In the genomic region with DNA sequence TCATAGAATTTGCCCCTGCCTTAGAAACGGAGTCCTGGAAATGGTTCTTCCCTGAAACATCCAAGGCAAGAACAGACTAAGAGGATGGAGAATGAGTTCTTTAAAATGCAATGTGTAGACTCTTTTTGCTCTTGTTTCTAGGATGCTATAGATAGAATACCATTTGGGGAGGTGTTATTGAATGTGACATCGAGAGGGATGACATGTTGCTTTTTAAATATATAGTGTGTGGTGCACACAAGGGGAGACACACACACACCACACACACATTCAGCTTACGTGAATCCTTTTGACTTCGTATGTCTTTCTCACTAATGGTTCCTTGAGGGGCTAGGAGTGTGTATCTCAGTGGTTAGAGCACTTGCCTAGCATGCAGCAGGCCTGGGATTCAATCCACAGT, we compare ENCODE assay signal across 47 mouse cellular contexts. TPM values are rescaled to one million over a fixed set of nuclear protein-coding genes. Genes with fewer than 3 reads are reported as not detected.
"Had no signal": no experiment of that assay in that cellular context is flagged by ENCODE, and none has a peak within 500 bp of the region (broad histone marks: within the 10 kb centered on the region; RNA-seq: fewer than 3 reads in every experiment).

No protein-coding gene starts in this region.

- H3K36me3 ChIP-seq: limb, embryonic 10.5 days; limb, embryonic 13.5 days; limb, embryonic 15.5 days; liver, embryonic 12.5 days; liver, embryonic 13.5 days; liver, embryonic 15.5 days; lung, embryonic 15.5 days; midbrain, embryonic 10.5 days; midbrain, embryonic 12.5 days; midbrain, embryonic 13.5 days; midbrain, embryonic 15.5 days; neural tube, embryonic 12.5 days had no signal

- ATAC-seq: liver, embryonic 12.5 days; liver, postnatal 0 days; lung, postnatal 0 days; midbrain, embryonic 13.5 days; midbrain, embryonic 15.5 days; midbrain, embryonic 16.5 days had no signal

- H3K27ac ChIP-seq: limb, embryonic 10.5 days; limb, embryonic 12.5 days; limb, embryonic 13.5 days; limb, embryonic 15.5 days; liver, embryonic 12.5 days; liver, embryonic 13.5 days; liver, embryonic 14.5 days; liver, embryonic 15.5 days; lung, embryonic 15.5 days; macrophage; midbrain, embryonic 10.5 days; midbrain, embryonic 12.5 days; midbrain, embryonic 13.5 days; midbrain, embryonic 15.5 days; neural tube, embryonic 12.5 days had no signal

- H3K27me3 ChIP-seq: limb, embryonic 12.5 days; limb, embryonic 13.5 days; limb, embryonic 15.5 days; liver, embryonic 12.5 days; liver, embryonic 13.5 days; liver, embryonic 15.5 days; lung, embryonic 15.5 days; midbrain, embryonic 12.5 days; midbrain, embryonic 13.5 days; midbrain, embryonic 15.5 days; neural tube, embryonic 12.5 days had no signal

- H3K4me3 ChIP-seq: limb, embryonic 10.5 days; limb, embryonic 12.5 days; limb, embryonic 13.5 days; limb, embryonic 15.5 days; liver, embryonic 12.5 days; liver, embryonic 13.5 days; liver, embryonic 15.5 days; lung, embryonic 15.5 days; megakaryocyte, embryonic 14.5 days; midbrain, embryonic 10.5 days; midbrain, embryonic 12.5 days; midbrain, embryonic 13.5 days; midbrain, embryonic 15.5 days; myocyte; neural tube, embryonic 12.5 days had no signal

- H3K4me2 ChIP-seq: limb, embryonic 12.5 days; limb, embryonic 13.5 days; limb, embryonic 15.5 days; liver, embryonic 11.5 days; liver, embryonic 12.5 days; liver, embryonic 13.5 days; liver, embryonic 15.5 days; lung, embryonic 14.5 days; lung, embryonic 15.5 days; midbrain, embryonic 11.5 days; midbrain, embryonic 12.5 days; midbrain, embryonic 13.5 days; midbrain, embryonic 15.5 days; neural tube, embryonic 12.5 days had no signal

- H3K9ac ChIP-seq: limb, embryonic 12.5 days; limb, embryonic 13.5 days; limb, embryonic 15.5 days; liver, embryonic 12.5 days; liver, embryonic 13.5 days; liver, embryonic 14.5 days; liver, embryonic 15.5 days; liver, postnatal 0 days; lung, embryonic 14.5 days; lung, embryonic 15.5 days; midbrain, embryonic 12.5 days; midbrain, embryonic 13.5 days; midbrain, embryonic 15.5 days; neural tube, embryonic 12.5 days had no signal

- H3K4me1 ChIP-seq: limb, embryonic 10.5 days; limb, embryonic 12.5 days; limb, embryonic 13.5 days; limb, embryonic 15.5 days; liver, embryonic 13.5 days; liver, embryonic 15.5 days; lung, embryonic 15.5 days; midbrain, embryonic 10.5 days; midbrain, embryonic 12.5 days; midbrain, embryonic 13.5 days; midbrain, embryonic 15.5 days; neural tube, embryonic 12.5 days had no signal

- DNase-seq: left cerebral cortex, postnatal 4 days; liver; liver, embryonic 13.5 days; liver, postnatal 0 days; lung, adult 18-20 months; lung, adult 2 months; lung, embryonic 14.5 days; lung, postnatal 10 days; lung, postnatal 14 days; lung, postnatal 36 days; lung, postnatal 4 days; midbrain, embryonic 14.5 days had no signal

- H3K9me3 ChIP-seq: limb, embryonic 10.5 days; limb, embryonic 12.5 days; limb, embryonic 15.5 days; liver, embryonic 12.5 days; liver, embryonic 13.5 days; liver, embryonic 15.5 days; lung, embryonic 15.5 days; midbrain, embryonic 10.5 days; midbrain, embryonic 12.5 days; midbrain, embryonic 13.5 days; midbrain, embryonic 15.5 days; neural tube, embryonic 12.5 days had no signal

RNA-seq across cellular contexts. Expression of a gene that starts 4.2 kb away (rescaled TPM):
- total RNA-seq: left cerebral cortex, postnatal 10 days; left cerebral cortex, postnatal 14 days; left cerebral cortex, postnatal 25 days; left cerebral cortex, postnatal 36 days; left cerebral cortex, postnatal 4 days; liver, adult 2 months; megakaryocyte progenitor cell, adult 5-6 weeks; megakaryocyte, adult 5-6 weeks; megakaryocyte-erythroid progenitor cell, adult 5-6 weeks; midbrain, postnatal 0 days; monocyte, adult 5-6 weeks had no signal
- polyA plus RNA-seq: limb, embryonic 10.5 days; limb, embryonic 11.5 days; limb, embryonic 12.5 days; limb, embryonic 13.5 days; limb, embryonic 14.5 days; limb, embryonic 15.5 days; liver, adult 2 months; liver, embryonic 11.5 days; liver, embryonic 12.5 days; liver, embryonic 13.5 days; liver, embryonic 14.5 days; liver, embryonic 15.5 days; liver, embryonic 16.5 days; liver, postnatal 0 days; lung, adult 2 months; lung, embryonic 14.5 days; lung, embryonic 15.5 days; lung, embryonic 16.5 days; lung, postnatal 0 days; macrophage; midbrain, embryonic 10.5 days; midbrain, embryonic 11.5 days; midbrain, embryonic 12.5 days; midbrain, embryonic 13.5 days; midbrain, embryonic 14.5 days; midbrain, embryonic 15.5 days; midbrain, embryonic 16.5 days; midbrain, postnatal 0 days; myocyte; neural tube, embryonic 11.5 days; neural tube, embryonic 12.5 days had no signal

RNA-seq across cellular contexts. Expression of a gene that starts 7.0 kb away (rescaled TPM):
- total RNA-seq: left cerebral cortex, postnatal 10 days; left cerebral cortex, postnatal 14 days; left cerebral cortex, postnatal 25 days; left cerebral cortex, postnatal 36 days; left cerebral cortex, postnatal 4 days; liver, adult 2 months; megakaryocyte progenitor cell, adult 5-6 weeks; megakaryocyte, adult 5-6 weeks; megakaryocyte-erythroid progenitor cell, adult 5-6 weeks; midbrain, postnatal 0 days; monocyte, adult 5-6 weeks had no signal
- polyA plus RNA-seq: limb, embryonic 10.5 days; limb, embryonic 11.5 days; limb, embryonic 14.5 days; limb, embryonic 15.5 days; liver, adult 2 months; liver, embryonic 11.5 days; liver, embryonic 12.5 days; liver, embryonic 13.5 days; liver, embryonic 14.5 days; liver, postnatal 0 days; lung, adult 2 months; lung, embryonic 14.5 days; lung, embryonic 16.5 days; macrophage; midbrain, embryonic 10.5 days; midbrain, postnatal 0 days; myocyte had no signal
